Mouse (Mus musculus) myocyte (in vitro differentiated cells): ENCODE results near the gene Xylb.

Experiments
- POLR2A ChIP-seq: IDR thresholded peaks from one replicate; pipeline ENCODE4 v1.6.1; 2011; ENCODE audit warnings: low read depth, mild to moderate bottlenecking, control low read depth, moderate library complexity; ENCODE audit not compliant: insufficient read length
- SRF ChIP-seq: IDR thresholded peaks from one replicate; pipeline ENCODE4 v1.6.1; 2011; ENCODE audit warnings: low read depth; ENCODE audit not compliant: control insufficient read depth, insufficient read length
- TCF12 ChIP-seq: IDR thresholded peaks from one replicate; pipeline ENCODE4 v1.6.1; 2011; ENCODE audit warnings: mild to moderate bottlenecking, control low read depth; ENCODE audit not compliant: poor library complexity, insufficient read depth, severe bottlenecking

- TF ChIP-seq TCF12 (no peak), POLR2A (no peak), SRF (no peak)
These were observed 36.2 kb upstream of the Xylb start for GRCm38 (mm10) chr9:119320946-119321345.
